Mouse (Mus musculus): ENCODE results near the gene Ap5s1.

Gene Ap5s1

DNA sequence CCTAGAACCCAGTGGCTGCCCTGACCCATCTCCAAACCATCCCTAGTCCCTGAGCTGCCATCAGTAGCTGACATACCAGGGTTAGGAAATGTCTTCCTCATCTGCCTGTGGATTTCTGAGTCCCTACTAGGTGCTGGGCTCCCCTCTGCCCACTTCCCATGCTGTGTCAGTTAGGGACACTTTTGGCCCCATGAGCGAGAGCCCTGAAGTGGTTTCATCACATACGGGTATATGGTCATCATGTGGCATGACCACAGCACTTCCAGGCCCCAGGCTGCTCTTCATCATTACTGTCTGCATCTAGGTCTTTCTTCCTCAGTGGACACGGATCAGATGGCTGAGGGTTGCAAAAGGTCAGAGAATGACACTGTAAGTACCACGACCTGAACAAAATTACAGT, at the start of gene Ap5s1:
Ap5s1 (plus strand) TSS at position 301 of the 400 bp plus-strand sequence.
- no peak for ATAC-seq (ENCODE audit: insufficient number of reproducible peaks, low FRiP score, low TSS enrichment)

DNA sequence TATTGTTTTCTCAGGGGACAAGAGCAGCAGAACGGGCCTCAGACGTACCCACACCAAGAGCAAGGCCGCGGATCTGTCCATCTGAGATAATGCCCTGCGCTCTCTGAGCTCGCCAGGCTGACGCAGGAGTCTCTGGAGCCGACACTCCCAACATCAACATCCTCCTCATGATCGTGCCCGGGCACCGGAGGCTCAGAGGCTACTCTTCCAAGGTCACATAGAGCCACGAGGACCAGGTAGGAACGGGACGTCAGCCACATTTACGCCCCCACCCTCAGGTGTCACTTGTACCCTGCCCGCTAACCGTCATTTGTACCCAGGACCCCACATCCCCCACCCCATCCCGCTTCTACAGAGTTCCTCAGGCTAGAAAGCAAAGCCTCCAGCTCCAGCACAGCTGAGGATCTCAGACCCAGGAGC, 47.4 kb upstream of the Ap5s1 start:
- ATAC-seq (ENCODE audit: insufficient number of reproducible peaks, low FRiP score, low TSS enrichment), result peak; percentile 41; the same call in 1 of the 2 replicates

DNA sequence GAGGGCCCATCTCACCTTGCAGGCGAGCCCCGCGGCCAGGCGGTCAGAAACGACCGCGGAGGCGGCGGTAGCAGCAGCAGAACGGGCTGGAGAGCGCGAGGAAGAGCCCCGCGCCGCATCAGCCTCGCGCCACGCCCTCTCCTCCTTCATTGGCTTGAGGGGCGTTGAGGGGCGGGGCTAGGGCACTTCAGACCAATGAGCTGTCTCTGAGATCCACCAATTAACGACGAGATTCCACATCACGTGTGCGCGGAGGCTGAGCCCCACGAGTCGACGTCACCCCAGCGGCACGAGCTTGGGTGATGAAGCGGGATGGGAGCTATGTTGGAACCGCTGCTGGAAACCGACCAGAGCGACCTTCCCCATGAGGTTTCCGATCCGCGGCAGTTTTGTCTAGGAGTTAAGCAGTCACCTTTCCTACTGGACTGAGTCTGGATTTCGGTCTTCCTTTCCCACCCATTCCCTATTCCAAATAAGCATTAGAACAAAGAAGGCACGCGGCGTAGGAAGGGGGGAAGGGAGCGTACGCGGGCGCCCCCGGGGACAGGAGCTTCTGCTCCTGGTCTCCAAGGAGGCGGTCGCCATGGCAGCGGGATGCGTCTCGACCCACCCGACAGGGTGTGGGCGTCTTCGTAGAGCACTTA, 46.8 kb upstream of the Ap5s1 start, which contains the start of gene 1700037H04Rik:
1700037H04Rik (minus strand) TSS at position 144 of the 644 bp plus-strand sequence.
- peak; percentile 98 for ATAC-seq (ENCODE audit: insufficient number of reproducible peaks, low FRiP score, low TSS enrichment)

DNA sequence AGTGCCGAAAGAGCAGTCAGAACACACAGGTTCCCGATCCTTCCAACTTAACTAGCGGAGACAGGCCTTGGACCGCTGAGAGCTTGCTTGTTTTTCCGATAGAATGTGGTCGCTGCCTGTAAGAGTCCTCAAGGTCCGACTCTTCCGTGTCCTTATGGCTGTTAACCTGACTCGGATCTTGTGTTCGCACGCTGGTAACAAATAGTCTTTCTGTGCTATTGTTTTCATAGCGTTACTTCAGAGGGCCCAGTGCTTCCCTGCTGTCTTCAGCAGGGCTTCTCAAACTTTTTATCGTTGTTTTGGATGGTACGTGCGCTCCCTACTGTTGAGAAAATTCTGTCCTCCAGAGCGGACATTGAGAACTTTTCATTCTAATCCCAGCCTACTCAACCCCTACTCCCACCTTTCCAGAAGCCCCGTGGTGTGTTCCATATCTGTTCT, 46.2 kb upstream of the Ap5s1 start:
- ATAC-seq (ENCODE audit: insufficient number of reproducible peaks, low FRiP score, low TSS enrichment), result no peak

DNA sequence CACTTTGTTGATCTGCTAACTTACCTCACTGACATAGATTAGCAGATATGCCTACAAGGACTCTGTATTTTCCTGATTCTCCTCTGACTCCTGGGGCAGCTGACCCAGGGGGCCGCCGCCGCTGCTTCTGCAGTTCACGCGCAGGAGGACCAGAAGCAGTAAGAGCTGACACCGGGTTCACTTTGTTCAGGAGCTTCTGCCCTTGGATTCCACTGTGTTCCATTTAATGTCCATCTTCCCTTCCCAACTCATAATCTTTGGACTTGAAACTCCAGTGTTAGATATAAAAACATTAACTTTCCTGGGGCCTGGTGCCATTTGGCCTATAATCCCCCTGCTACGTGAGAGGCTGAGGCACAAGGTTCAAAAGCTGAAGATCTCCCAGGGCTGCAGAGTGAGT, 43.0 kb upstream of the Ap5s1 start:
- no peak for ATAC-seq (ENCODE audit: insufficient number of reproducible peaks, low FRiP score, low TSS enrichment)

DNA sequence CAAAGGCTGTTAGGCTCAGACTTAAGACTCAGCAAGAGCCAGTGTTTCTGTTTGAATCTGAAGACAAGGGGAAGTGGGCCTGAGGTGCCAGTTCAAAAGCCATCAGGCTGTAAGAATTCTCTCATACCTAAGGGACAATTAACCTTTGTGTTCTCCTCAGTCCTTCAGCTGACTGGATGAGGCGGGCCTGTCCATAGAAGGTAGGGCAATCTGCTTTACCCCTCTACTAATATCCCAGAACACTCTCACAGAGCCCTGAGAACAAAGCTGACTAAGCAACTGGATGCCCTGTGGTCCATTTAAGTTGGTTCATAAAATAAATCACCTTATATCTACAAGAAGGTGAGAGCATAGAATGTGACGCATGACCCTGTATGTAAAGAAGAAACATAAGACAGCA, 40.7 kb upstream of the Ap5s1 start:
- ATAC-seq (ENCODE audit: insufficient number of reproducible peaks, low FRiP score, low TSS enrichment), result no peak

DNA sequence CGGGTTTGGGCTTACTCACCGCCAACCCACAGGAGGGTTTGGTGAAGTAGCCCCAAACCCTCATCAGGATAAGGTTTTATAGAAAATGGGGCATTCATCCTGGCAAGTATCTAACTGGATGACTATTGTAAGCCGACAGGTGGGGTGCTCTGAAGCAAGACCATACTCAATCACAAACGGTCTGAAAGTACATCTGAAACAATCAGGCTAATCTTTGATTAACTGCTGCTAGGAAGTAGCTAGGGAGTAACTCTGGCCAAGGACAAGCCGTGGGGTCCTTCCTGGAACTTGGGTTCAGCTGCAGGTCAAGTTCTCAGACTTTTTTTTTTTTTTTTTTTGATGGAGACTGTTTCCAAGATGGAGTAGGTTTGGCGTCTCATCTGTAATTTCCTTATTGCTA, 38.9 kb upstream of the Ap5s1 start:
- no peak for ATAC-seq (ENCODE audit: insufficient number of reproducible peaks, low FRiP score, low TSS enrichment)

DNA sequence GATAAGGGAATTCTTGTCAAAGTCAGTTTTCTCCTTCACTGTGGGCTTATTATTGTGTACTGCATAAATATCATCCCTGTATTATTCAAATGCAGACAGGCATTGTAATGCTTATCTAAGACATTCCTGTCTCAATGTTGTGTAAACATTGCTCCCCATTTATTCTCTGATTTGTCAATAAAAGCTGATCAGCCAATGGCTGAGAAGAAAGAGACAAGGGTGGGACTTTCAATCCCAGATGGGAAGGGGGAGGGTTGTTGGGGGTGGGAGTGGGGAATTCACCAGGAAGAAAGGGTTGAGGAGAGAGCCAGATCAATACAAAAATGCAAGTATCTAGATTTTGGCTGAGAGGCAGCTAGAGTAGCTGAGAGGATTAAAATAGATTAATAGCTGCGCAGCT, 38.0 kb upstream of the Ap5s1 start:
- no peak for ATAC-seq (ENCODE audit: insufficient number of reproducible peaks, low FRiP score, low TSS enrichment)

DNA sequence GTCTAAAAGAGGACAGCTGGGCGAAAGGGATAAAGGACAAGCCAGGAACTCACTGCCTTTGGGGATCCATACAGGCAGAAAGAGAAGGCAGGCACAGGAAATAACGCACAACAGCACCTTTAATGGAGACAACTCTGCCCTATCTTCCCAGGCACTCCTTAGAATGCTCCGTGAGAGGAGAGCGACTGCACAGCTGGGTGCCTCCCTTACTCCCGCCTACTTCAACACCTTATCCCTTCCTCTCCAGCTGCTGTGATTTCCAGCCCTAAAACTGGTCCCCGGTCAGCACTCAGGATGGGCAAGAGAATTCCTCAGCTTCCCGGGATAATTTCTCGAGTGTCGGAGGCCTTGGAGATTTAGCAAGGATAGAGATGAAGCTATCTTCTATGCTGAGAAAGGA, 35.9 kb upstream of the Ap5s1 start:
- no peak for ATAC-seq (ENCODE audit: insufficient number of reproducible peaks, low FRiP score, low TSS enrichment)

DNA sequence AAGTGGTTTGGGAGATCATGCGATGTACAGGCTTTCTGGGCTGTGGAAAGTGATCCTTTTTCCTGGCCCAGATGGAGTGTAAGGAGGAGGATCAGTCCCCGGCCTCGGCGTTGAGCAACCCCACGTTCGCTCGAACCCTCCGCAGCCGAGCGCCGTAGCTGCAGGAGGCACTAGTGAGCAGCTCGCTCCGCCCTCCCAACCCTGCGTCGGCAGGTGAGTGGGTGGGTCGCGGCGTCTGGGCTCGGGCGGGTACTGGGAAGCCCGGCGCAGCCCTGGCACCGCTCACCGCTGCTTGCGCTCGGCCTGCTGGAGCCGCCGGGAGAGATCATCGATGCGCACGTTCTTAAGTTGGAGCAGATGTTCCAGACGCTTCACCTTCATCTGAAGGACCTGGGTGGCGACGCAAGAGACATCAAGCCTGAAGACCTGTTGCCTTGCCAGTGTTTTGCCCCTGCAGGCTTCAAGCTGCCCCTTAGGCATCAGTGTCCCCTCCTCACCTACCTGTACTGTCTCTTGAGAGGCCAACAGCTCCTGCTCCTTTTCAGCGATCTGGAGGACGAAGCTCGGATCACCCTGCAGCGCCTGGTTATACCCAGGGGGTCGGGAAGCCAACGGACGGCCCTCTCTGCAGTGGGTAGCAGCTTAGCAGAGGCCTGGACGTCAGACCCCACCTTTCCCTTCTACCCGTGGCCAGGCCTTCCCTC, 35.3 kb upstream of the Ap5s1 start:
- no peak for ATAC-seq (ENCODE audit: insufficient number of reproducible peaks, low FRiP score, low TSS enrichment)

DNA sequence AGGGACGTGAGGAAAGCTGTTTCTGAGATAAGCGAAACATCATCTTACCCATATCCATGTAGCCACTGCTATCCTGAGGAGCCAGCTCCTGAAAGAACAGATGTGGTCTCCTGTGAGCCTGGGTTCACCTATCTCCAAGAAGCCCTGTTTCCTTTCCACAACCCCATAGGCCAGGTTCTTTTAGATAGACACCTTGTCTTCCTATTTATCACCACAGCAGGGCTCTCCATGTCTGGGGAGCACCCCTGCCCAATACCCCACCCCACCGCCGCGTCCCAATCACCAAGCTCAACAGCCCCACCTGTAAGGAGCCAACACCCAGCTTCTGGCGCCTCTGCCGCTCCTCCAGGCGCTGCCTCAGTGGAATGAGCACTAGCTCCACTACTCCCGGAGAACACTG, 34.6 kb upstream of the Ap5s1 start:
- no peak for ATAC-seq (ENCODE audit: insufficient number of reproducible peaks, low FRiP score, low TSS enrichment)

DNA sequence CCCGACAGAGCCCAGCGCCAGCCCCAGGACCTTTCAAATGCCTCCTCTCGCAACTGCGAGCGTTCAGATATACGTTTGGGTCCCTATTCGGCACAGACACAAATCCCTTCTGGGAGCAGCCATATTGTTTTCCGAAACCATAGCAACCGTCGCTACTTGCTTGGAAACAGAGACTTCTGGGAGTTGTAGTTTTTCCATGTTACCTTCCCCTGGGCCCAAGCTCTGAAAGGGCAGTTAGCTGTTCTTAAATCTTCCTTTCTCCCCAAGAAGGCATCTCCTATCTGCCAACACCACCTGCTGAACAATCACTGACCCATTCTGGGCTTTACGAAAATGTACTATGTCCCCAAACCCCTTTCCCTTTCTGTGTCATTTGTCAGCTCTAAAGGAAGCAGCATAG, 32.2 kb upstream of the Ap5s1 start:
- ATAC-seq (ENCODE audit: insufficient number of reproducible peaks, low FRiP score, low TSS enrichment), result peak; percentile 75

DNA sequence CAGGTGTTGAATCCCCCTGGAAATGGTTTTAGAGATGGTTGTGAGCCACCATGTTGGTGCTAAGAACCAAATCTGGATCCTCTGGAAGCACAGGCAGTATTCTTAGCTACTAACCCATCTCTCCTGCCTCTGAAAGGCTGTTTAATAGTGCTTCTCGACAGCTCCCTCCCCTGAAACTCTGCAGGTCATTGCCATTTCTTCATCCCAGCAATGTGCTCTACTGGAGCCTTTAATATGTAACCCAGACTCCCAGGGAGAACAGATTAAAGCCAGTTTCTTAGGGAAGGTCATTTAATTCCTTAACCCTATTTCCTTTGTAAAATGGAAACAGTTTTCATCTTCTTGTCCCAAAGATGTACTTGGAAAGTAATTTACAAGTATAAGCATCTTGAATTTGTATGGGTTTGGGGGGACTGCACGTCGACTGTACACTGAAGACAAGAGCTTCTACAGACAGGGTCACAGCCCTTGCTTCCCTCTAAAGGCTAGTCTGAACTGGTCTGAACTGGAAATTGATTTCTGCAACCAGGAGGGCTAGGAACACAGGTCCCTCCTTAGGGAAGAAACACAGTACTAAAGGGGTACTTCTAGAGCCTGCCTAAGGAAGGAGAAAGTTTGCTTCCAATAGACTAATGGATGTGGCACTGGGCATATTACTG, 31.5 kb upstream of the Ap5s1 start:
- ATAC-seq (ENCODE audit: insufficient number of reproducible peaks, low FRiP score, low TSS enrichment), result no peak

DNA sequence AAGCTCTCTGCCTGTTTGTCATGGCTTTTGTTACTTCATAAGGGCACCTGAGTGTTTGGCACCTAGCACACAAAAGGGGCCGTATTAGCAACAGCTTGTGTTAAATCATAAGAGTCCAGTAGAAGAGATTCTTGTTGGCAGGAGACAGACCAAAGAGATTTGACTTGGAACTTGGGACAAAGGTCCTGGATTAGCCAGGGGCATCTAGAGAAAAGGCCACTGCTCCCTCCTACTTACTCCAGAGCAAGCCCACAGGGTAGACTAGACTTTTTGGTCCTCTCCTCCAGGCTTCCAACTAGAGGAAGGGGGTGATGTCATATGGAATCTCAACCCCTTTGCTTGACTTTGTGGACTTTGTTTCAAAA, 31.0 kb upstream of the Ap5s1 start:
- ATAC-seq (ENCODE audit: insufficient number of reproducible peaks, low FRiP score, low TSS enrichment), result no peak

DNA sequence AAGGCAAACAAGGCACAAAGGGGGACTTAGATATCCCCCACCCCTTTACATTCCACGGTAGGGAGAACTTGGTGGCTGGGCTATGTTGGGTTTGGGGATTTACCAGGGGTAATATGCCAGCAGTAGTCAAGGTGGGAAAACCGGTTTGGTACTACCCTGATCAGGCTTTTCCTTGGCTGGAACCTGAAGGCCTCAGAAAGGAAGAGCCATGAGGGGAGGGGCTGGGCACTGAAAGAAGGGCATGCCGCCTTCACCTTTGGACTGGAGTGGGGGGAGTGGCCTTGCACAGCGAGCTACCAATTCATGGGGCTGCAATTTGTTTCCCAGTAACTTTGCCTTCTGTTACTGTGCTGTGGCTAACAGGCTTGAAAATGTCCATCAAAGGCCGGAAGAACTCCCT, 30.4 kb upstream of the Ap5s1 start:
- no peak for ATAC-seq (ENCODE audit: insufficient number of reproducible peaks, low FRiP score, low TSS enrichment)

DNA sequence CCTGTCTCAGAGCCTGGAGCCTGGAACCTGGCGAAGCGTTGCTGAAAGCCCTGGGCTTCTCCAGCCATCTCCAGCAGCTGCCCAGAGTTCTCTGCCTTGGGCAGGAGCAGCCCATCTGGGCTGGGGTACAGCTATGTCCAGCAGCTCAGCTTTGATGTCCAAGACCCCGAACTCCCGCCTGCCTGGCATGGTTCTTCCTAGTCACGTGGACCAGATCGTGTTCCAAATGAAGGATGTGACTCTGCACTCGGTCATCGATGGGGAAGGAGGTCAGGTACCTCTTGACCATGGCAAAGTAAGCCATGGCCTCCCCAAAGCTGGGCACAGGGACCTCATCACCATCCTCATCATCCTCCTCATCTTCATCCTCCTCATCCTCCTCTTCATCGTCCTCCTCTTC, 28.9 kb upstream of the Ap5s1 start:
- ATAC-seq (ENCODE audit: insufficient number of reproducible peaks, low FRiP score, low TSS enrichment), result no peak

DNA sequence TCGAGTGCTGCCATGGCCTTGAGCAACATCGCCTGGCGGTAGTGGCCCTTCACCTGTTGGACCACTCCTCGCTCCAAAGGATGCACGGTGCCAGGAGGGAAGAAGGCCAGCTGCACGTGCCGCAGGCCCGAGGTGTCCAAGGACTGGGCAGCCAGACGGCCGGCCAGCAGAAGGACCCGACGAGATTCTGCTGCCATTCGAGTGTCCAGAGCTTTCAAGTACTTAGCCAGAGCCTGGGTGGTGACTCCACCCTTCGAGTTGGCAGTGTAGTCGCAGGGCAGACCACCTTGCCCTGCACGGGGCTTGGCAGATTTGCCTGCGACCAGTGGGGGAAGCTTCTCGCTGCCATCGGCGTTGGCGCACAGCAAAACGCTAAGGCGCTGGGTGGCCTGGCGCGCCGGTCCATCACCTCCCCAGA, 28.0 kb upstream of the Ap5s1 start:
- ATAC-seq (ENCODE audit: insufficient number of reproducible peaks, low FRiP score, low TSS enrichment), result no peak

DNA sequence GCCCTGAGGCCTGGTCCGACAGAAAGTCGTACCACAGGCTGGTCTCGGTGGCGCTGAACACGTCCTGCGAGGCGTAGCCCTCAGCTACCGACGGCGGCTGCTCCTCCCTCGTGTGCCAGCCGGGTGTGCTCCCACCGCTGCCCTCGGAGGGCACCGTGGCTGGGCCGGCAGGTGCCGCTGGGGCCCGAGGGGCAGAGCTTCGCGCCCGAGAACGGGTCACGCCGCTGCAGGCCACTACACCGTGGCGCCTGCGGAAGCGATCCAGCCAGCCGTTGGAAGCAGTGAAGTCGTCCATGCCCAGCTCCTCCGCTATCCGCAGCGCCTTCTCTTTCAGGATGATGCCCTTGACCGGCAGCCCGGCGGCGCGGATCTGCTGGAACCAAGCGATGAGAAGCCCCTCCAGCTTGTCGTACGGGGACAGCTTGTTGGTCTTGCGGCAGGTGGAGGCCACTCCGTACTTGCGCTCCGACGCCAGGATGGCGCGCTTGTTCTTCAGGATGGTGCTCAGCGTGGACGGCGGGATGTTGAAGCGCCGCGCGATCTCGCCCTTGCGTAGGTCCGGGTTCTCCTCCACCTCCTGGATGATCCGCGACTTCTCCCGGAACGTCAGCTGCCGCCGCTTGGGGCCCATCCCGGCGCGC, 27.5 kb upstream of the Ap5s1 start:
- peak; percentile 60 for ATAC-seq (ENCODE audit: insufficient number of reproducible peaks, low FRiP score, low TSS enrichment)

DNA sequence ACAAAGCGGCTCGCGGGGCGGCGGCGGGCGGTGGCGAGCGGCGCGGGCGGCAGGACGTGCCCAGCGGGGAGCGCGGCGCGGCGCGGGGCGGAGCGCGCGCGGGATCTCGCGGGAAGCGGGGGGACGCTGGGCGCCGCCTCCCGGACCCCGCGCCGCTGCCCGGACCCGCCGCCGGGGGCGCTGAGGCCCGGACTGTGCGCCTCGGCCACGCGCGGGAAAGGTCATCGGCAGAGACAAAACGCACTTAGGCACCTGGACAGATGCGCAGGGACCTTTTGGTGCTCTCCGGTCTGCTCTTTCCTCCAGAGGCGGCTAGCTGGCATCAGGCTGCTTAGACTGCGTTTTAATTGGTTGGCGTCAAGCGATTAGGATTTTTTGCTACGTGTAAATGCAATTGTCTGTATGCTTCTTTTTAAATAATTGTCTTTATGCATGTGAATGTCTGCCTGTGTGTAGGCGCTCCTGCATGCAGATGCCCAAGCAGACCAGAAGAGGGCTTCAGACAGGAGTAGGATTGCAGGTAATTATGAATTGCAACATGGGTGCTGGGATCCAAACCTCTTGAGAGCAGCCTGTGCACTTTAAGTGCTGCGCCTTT, 26.8 kb upstream of the Ap5s1 start, which contains the start of gene Cenpb:
Cenpb (minus strand) TSS at position 78 of the 598 bp plus-strand sequence.
- ATAC-seq (ENCODE audit: insufficient number of reproducible peaks, low FRiP score, low TSS enrichment), result peak; percentile 70

DNA sequence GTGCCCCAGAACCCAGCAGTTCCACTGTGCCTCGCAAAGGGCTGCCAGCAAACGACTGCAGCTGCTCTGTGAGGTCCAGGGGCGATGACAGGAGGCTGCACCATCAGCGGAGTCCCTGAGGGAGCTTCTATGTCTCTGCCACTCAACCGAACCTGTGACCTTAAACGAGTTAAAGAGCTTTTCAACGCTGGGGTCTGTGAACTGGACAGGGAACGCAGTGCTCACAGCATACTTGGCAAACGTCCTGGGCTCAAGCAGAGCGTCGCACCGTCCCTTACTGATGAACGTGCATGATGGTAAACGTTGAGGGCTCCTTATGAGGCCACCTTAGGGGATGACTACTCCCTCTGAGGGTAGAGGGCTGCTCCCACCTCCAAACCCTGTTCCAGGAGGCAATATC, 20.5 kb upstream of the Ap5s1 start:
- no peak for ATAC-seq (ENCODE audit: insufficient number of reproducible peaks, low FRiP score, low TSS enrichment)
